Mouse (Mus musculus): Measurements from ENCODE around the gene Smagp.

GRCm38 (mm10) chr15:100642451-100642850, 5.7 kb upstream of the Smagp start:
- TF ChIP-seq MAFK (IDR thresholded peaks at IDR 0.05; ENCODE audit: insufficient replicate concordance, low read length) (no peak), ZKSCAN1 (IDR thresholded peaks at IDR 0.05; ENCODE audit: borderline replicate concordance, low read depth, low read length) (no peak), CTCF (conservative IDR thresholded peaks at IDR 0.05 in 1 of 2, IDR thresholded peaks at IDR 0.05 in 1 of 2; ENCODE audit: low read depth in 2 of 2, low read length in 2 of 2) (no peak), HCFC1 (IDR thresholded peaks at IDR 0.05; ENCODE audit: low read depth, low read length) (no peak), SMC3 (IDR thresholded peaks at IDR 0.05; ENCODE audit: low read depth, low read length) (no peak), BHLHE40 (IDR thresholded peaks at IDR 0.05; ENCODE audit: low read depth, low read length) (no peak), IRF4 (IDR thresholded peaks at IDR 0.05; ENCODE audit: low read depth, low read length) (no peak), USF1 (IDR thresholded peaks at IDR 0.05; ENCODE audit: low read depth, low read length) (no peak), SIN3A (IDR thresholded peaks at IDR 0.05; ENCODE audit: low read length) (no peak), POLR2A (IDR thresholded peaks at IDR 0.05; ENCODE audit: low read depth, low read length) (no peak)
